Mouse (Mus musculus) limb, embryonic 14.5 days (tissue): ENCODE results near the gene Gm5678. TPM values are rescaled to one million over a fixed set of nuclear protein-coding genes. Genes with fewer than 3 reads are reported as not detected.
"Not testable (repeated sequence)": the region's sequence is repeated elsewhere in the genome, so short reads cannot be mapped to it uniquely, and the experiment has no call there.

ENCODE experiments used
- ATAC-seq: fragments of 200-750 bp; cut with Nextera tagmentation; 2 replicates; pipeline ENCODE4 v1.8.0; 2017; ENCODE audit warnings: low read depth, moderate number of reproducible peaks, moderate TSS enrichment; ENCODE audit not compliant: low FRiP score
- DNase-seq: peaks from one replicate; pipeline ENCODE4 v3.0.0-alpha.2; 2015; ENCODE audit warnings: low spot score
- H3K27ac ChIP-seq: fragments of 300-500 bp; sonication (generic); replicated peaks from 2 replicates; pipeline ENCODE4 v1.5.1; 2014; ENCODE audit warnings: low read depth, mild to moderate bottlenecking, low read length, moderate library complexity, mixed read lengths
- H3K27me3 ChIP-seq: fragments of 300-500 bp; sonication (generic); 2 replicates; pipeline ENCODE4 v1.6.1; 2014; ENCODE audit warnings: low read length, mixed read lengths; ENCODE audit not compliant: control insufficient read depth, insufficient read depth
- H3K36me3 ChIP-seq: fragments of 300-500 bp; sonication (generic); 2 replicates; pipeline ENCODE4 v1.6.1; 2014; ENCODE audit warnings: mild to moderate bottlenecking, low read length, moderate library complexity, mixed read lengths; ENCODE audit not compliant: control insufficient read depth, insufficient read depth
- H3K4me1 ChIP-seq: fragments of 300-500 bp; sonication (generic); 2 replicates; pipeline ENCODE4 v1.6.1; 2014; ENCODE audit warnings: antibody characterized with exemption, low read length, mixed read lengths; ENCODE audit not compliant: control insufficient read depth, insufficient read depth
- H3K4me2 ChIP-seq: fragments of 300-500 bp; sonication (generic); replicated peaks from 2 replicates; pipeline ENCODE4 v1.6.1; 2014; ENCODE audit warnings: low read depth, mild to moderate bottlenecking, low read length, moderate library complexity; ENCODE audit not compliant: severe bottlenecking
- H3K4me3 ChIP-seq: fragments of 300-500 bp; sonication (generic); replicated peaks from 2 replicates; pipeline ENCODE4 v1.5.1; 2014; ENCODE audit warnings: low read length
- H3K9ac ChIP-seq: fragments of 300-500 bp; sonication (generic); 2 replicates; pipeline ENCODE4 v1.6.1; 2014; ENCODE audit warnings: mild to moderate bottlenecking, low read depth, low read length, moderate library complexity; ENCODE audit not compliant: severe bottlenecking
- H3K9me3 ChIP-seq: fragments of 300-500 bp; sonication (generic); 2 replicates; pipeline ENCODE4 v1.6.1; 2016; ENCODE audit warnings: low read length; ENCODE audit not compliant: control insufficient read depth
- POLR2A ChIP-seq: fragments of 200-500 bp; IDR thresholded peaks from 2 replicates; pipeline ENCODE4 v1.8.0; 2012; ENCODE audit warnings: inconsistent platforms, mild to moderate bottlenecking, moderate library complexity, borderline replicate concordance; ENCODE audit not compliant: insufficient read depth, insufficient read length; ENCODE audit errors: extremely low read depth
- WGBS: fragments of 180-500 bp; shearing (Covaris S2); extraction: QIAGEN DNeasy Blood & Tissue Kit; methylation state at CpG from one replicate; pipeline ENCODE4 v1.1.7; 2014; 5-methylcytosine and 5-hydroxymethylcytosine counted together
- polyA plus RNA-seq, 2 experiments: library from polyadenylated mRNA; depleted of rRNA in 1 of 2; stranded (reverse) in 1 of 2; unstranded in 1 of 2; fragments of >200 nt; fragmentation: Nextera tagmentation in 1 of 2; extraction: Ambion mirVana in 1 of 2; gene quantifications; 2 replicates each; pipeline versions ENCODE4 v1.2.1 to v1.2.3; 2012 to 2014

Gm5678 gene
- polyA plus RNA-seq, 2 experiments: not detected

- WGBS: 66% methylated on average over 8 of the region's 8 CpGs
- DNase-seq: no peak
Observed at GRCm38 (mm10) chr16:93608731-93609130, 19.2 kb upstream of the Gm5678 start.

GRCm38 (mm10) chr16:93609796-93610195 lies 18.1 kb upstream of the Gm5678 start:
- Histone ChIP-seq H3K4me2 (no peak overlapping the region), H3K27ac (no peak overlapping the region), H3K36me3 (peaks cover 19% of the 10 kb centered on the region), H3K9ac (no peak overlapping the region), H3K9me3 (no peaks in the 10 kb centered on the region), H3K27me3 (no peaks in the 10 kb centered on the region), H3K4me1 (peaks cover 9% of the 10 kb centered on the region; the same call in 1 of the 2 replicates), H3K4me3 (no peak overlapping the region)
- no peak for TF ChIP-seq POLR2A
- DNase-seq (no peak), ATAC-seq (no peak)
- WGBS: 98% methylated on average over 4 of the region's 4 CpGs

More at GRCm38 (mm10) chr16:93608731-93609130, 19.2 kb upstream of the Gm5678 start:
- peak overlapping the region; percentile 68 for H3K4me3 ChIP-seq
- H3K9me3 ChIP-seq: no peaks in the 10 kb centered on the region
- peaks cover 19% of the 10 kb centered on the region for H3K36me3 ChIP-seq
- peak overlapping the region; percentile 76 for H3K4me2 ChIP-seq
- H3K27me3 ChIP-seq: no peaks in the 10 kb centered on the region
- H3K9ac ChIP-seq: peak overlapping the region; percentile 77; the same call in 1 of the 2 replicates
- no peak overlapping the region for H3K27ac ChIP-seq
- TF ChIP-seq POLR2A: no peak
- H3K4me1 ChIP-seq: peaks cover 16% of the 10 kb centered on the region
- ATAC-seq: no peak

- no peaks in the 10 kb centered on the region for H3K9me3 ChIP-seq
- H3K9ac ChIP-seq: no peak overlapping the region
- no peak overlapping the region for H3K4me2 ChIP-seq
- no peak for TF ChIP-seq POLR2A
- WGBS: 93% methylated on average over 4 of the region's 4 CpGs
- peaks cover 7% of the 10 kb centered on the region; the same call in 1 of the 2 replicates for H3K4me1 ChIP-seq
- peaks cover 19% of the 10 kb centered on the region for H3K36me3 ChIP-seq
- no peak for ATAC-seq
- H3K27me3 ChIP-seq: no peaks in the 10 kb centered on the region
- no peak overlapping the region for H3K27ac ChIP-seq
- no peak for DNase-seq
- no peak overlapping the region for H3K4me3 ChIP-seq
Observed at GRCm38 (mm10) chr16:93610961-93611360, 16.9 kb upstream of the Gm5678 start.

- ATAC-seq (no peak), DNase-seq (peak; percentile 1)
- Histone ChIP-seq H3K36me3 (peaks cover 11% of the 10 kb centered on the region), H3K4me1 (no peaks in the 10 kb centered on the region), H3K4me3 (no peak overlapping the region), H3K27ac (no peak overlapping the region), H3K27me3 (no peaks in the 10 kb centered on the region), H3K9me3 (no peaks in the 10 kb centered on the region), H3K4me2 (no peak overlapping the region), H3K9ac (no peak overlapping the region)
- 31% methylated on average over 5 of the region's 5 CpGs for WGBS
- TF ChIP-seq POLR2A: no peak
Observed at GRCm38 (mm10) chr16:93615118-93615870, 12.6 kb upstream of the Gm5678 start.

GRCm38 (mm10) chr16:93623759-93624158 lies 4.1 kb upstream of the Gm5678 start:
- not testable (repeated sequence) for ATAC-seq
- 83% methylated on average over 4 of the region's 4 CpGs for WGBS

More at GRCm38 (mm10) chr16:93623759-93624158, 4.1 kb upstream of the Gm5678 start:
- H3K36me3 ChIP-seq, H3K4me3 ChIP-seq, H3K27me3 ChIP-seq, H3K9ac ChIP-seq, H3K4me1 ChIP-seq, DNase-seq, H3K9me3 ChIP-seq, H3K27ac ChIP-seq, H3K4me2 ChIP-seq: not testable (repeated sequence)
